Mouse (Mus musculus) forebrain, embryonic 15.5 days (tissue): ENCODE measurements around the gene Calcr. TPM values are rescaled to one million over a fixed set of nuclear protein-coding genes. Genes with fewer than 3 reads are reported as not detected.
"Not testable (repeated sequence)": the region's sequence is repeated elsewhere in the genome, so short reads cannot be mapped to it uniquely, and the experiment has no call there.

Source experiments
- ATAC-seq: fragments of 200-750 bp; cut with Nextera tagmentation; replicated peaks from 2 replicates; pipeline ENCODE4 v1.8.0; 2017; ENCODE audit warnings: mild to moderate bottlenecking, moderate TSS enrichment, moderate library complexity
- H3K27ac ChIP-seq: fragments of 300-500 bp; sonication (generic); replicated peaks from 2 replicates; pipeline ENCODE4 v1.5.1; 2015; ENCODE audit warnings: mild to moderate bottlenecking, inconsistent platforms
- H3K27me3 ChIP-seq: fragments of 300-500 bp; sonication (generic); 2 replicates; pipeline ENCODE4 v1.6.1; 2015; ENCODE audit warnings: inconsistent platforms
- H3K36me3 ChIP-seq: fragments of 300-500 bp; sonication (generic); 2 replicates; pipeline ENCODE4 v1.6.1; 2015; ENCODE audit warnings: mild to moderate bottlenecking, inconsistent platforms
- H3K4me1 ChIP-seq: fragments of 300-500 bp; sonication (generic); 2 replicates; pipeline ENCODE4 v1.6.1; 2015; ENCODE audit warnings: inconsistent platforms
- H3K4me2 ChIP-seq: fragments of 300-500 bp; sonication (generic); replicated peaks from 2 replicates; pipeline ENCODE4 v1.6.1; 2015; ENCODE audit warnings: mild to moderate bottlenecking, inconsistent platforms
- H3K4me3 ChIP-seq: fragments of 300-500 bp; sonication (generic); 2 replicates; pipeline ENCODE4 v1.5.1; 2015; ENCODE audit warnings: mild to moderate bottlenecking, inconsistent platforms
- H3K9ac ChIP-seq: fragments of 300-500 bp; sonication (generic); replicated peaks from 2 replicates; pipeline ENCODE4 v1.6.1; 2015; ENCODE audit warnings: mild to moderate bottlenecking, inconsistent platforms
- H3K9me3 ChIP-seq: fragments of 300-500 bp; sonication (generic); 2 replicates; pipeline ENCODE4 v1.6.1; 2016; ENCODE audit warnings: inconsistent platforms
- WGBS: fragments of 180-500 bp; shearing (Covaris S2); methylation state at CpG from one replicate; pipeline ENCODE4 v1.1.7; 2015; ENCODE audit warnings: mixed read lengths; 5-methylcytosine and 5-hydroxymethylcytosine counted together
- polyA plus RNA-seq: library from polyadenylated mRNA; unstranded; fragments of >200 nt; fragmentation: Nextera tagmentation; extraction: Ambion mirVana; gene quantifications from 2 replicates; pipeline ENCODE4 v1.2.1, GENCODE M21; 2015

Gene Calcr
- 1.6 and 2.7 TPM in 2 replicates for polyA plus RNA-seq

DNA sequence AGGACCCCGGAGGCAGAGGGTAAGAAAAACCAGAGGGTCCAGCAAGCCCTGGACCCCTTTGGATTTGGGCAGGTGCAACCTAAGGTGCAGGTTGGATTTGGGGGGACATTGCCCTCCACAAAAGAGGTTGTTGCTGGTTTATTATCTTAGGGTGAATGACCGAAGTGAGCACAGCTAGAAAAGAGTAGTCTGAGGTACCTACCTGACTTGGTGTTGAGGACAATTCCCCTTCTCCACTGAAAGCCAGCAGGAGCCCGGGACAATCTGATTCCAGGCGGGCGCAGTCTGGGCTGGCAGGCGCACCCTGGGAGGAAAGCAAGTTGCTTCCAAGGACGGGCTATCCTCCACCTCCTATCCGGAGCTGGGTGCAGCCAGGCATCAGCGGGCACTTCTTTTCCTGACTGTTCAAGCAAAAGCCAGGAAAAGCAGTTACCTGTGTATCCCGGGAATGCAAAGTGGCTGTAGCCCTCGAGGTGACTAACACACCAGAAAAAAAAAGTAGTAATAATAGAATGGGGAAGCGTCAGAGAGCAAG, at the start of gene Calcr:
Gene Calcr (minus strand): TSS at position 485 of the 535 bp plus-strand sequence.
- Histone ChIP-seq H3K9me3 (no peaks in the 10 kb centered on the region), H3K27me3 (peaks cover 45% of the 10 kb centered on the region), H3K36me3 (no peaks in the 10 kb centered on the region), H3K4me3 (peak within 1 kb of the TSS; percentile 46), H3K4me1 (peaks cover 8% of the 10 kb centered on the region), H3K9ac (0 out of 2 replicates have a peak within 1 kb of the TSS, but pooled peaks have one; percentile 14), H3K27ac (no peak within 1 kb of the TSS), H3K4me2 (peak within 1 kb of the TSS; percentile 87)
- WGBS = 2% methylated on average over 12 of the region's 12 CpGs
- ATAC-seq = no peak; the same call in 1 of the 2 replicates

GRCm38 (mm10) chr6:3767485-3767884, 3.0 kb upstream of the Calcr start:
- H3K9me3 ChIP-seq = no peaks in the 10 kb centered on the region
- no peak overlapping the region for H3K4me2 ChIP-seq
- no peaks in the 10 kb centered on the region for H3K36me3 ChIP-seq
- H3K4me3 ChIP-seq = no peak overlapping the region
- ATAC-seq = no peak
- 87% methylated on average over 2 of the region's 2 CpGs for WGBS
- H3K27me3 ChIP-seq = peaks cover 34% of the 10 kb centered on the region
- H3K27ac ChIP-seq = no peak overlapping the region
- peaks cover 8% of the 10 kb centered on the region for H3K4me1 ChIP-seq
- H3K9ac ChIP-seq = no peak overlapping the region

DNA sequence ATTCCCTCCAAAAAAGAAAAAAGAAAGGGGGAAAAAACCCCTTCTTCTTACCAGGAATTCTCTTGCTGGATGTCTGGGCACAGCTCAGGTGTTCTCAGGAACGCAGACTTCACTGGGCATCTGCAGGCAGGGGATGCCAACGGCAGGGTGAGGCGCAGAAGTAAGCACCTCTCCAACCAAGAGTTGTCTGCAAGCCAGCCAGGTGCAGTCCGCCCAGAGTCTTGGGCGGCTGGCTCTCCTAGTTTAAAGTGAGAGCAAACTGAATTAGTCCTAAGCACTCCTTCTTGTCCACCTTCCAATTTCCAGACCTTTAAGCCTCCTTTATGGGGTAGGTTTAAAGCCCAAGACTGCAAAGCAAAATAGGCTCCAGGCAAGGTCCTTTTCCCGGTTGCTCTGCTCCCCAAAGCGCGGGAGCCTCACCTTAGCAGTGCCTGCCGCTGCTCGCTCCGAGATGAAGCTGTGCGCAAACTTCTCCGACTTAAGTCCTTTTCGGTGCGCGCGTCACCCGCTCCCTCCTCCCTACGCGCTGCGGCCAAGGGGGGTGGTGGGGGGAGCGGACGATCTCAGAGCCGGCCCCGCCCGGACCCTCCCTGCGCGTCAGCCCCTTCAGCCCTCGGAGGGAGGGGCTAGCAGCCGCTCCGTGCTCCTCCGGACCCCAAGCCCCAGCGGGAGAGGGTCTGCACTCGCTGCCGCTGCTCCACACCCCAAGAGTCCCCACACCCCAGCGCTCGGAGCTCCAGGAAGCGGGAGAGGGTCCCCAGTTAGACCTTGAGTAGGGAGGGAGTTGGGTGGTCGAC, 1.1 kb downstream of the Calcr start:
- ATAC-seq = peak; percentile 53; the same call in 1 of the 2 replicates
- H3K4me3 ChIP-seq = peak overlapping the region; percentile 46
- peaks cover 45% of the 10 kb centered on the region for H3K27me3 ChIP-seq
- H3K9me3 ChIP-seq = no peaks in the 10 kb centered on the region
- under 1% methylated on average over 39 of the region's 39 CpGs for WGBS
- peaks cover 8% of the 10 kb centered on the region for H3K4me1 ChIP-seq
- H3K36me3 ChIP-seq = no peaks in the 10 kb centered on the region
- H3K27ac ChIP-seq = no peak overlapping the region
- H3K9ac ChIP-seq = 0 out of 2 replicates have a peak overlapping the region, but pooled peaks have one; percentile 14
- peak overlapping the region; percentile 87 for H3K4me2 ChIP-seq

DNA sequence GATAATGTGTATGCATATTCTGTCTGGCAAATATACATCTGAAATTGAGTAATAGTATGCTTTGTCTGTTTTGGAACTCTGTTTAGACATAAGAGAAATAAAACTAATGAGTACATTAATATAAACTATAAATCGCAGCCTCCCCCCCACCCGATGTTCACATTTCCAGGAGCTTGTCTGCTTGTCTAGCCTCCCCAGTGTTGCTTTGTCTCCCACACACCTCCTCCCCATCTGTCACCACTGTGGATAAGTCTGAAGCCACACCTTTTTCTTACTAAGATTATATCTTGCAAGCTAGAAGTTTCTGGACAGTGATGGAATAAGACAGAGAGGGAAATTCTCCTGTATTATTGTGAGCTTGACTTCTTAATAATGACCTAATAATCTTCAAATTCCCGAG, 12.9 kb downstream of the Calcr start:
- no peaks in the 10 kb centered on the region for H3K4me1 ChIP-seq
- H3K4me2 ChIP-seq = no peak overlapping the region
- H3K4me3 ChIP-seq = no peak overlapping the region
- 86% methylated on average over 3 of the region's 3 CpGs for WGBS
- no peaks in the 10 kb centered on the region for H3K9me3 ChIP-seq
- no peaks in the 10 kb centered on the region for H3K27me3 ChIP-seq
- no peak overlapping the region for H3K9ac ChIP-seq
- no peak overlapping the region for H3K27ac ChIP-seq
- no peaks in the 10 kb centered on the region for H3K36me3 ChIP-seq
- no peak for ATAC-seq

DNA sequence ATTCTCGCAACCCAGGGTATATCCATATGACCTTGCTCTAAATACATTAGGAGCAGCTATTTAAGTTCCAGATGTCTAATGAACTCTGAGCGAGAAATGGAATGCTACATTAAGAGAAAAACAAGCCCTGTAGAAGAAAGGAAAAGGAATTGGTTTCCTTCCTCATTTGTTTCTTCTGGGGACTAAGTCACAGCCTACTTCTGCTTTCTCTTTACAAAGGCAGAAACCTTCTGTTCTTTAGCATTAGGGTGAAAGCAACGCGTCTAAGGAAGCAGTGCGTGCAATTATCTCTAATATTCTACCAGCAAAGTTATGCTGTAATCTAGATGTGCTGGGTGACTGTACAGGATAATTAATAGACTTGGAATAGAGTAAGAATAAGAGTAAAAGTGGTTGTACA, 14.9 kb downstream of the Calcr start:
- WGBS = 84% methylated on average over 5 of the region's 5 CpGs
- no peak overlapping the region for H3K27ac ChIP-seq
- no peaks in the 10 kb centered on the region for H3K9me3 ChIP-seq
- no peaks in the 10 kb centered on the region for H3K36me3 ChIP-seq
- no peaks in the 10 kb centered on the region for H3K4me1 ChIP-seq
- H3K9ac ChIP-seq = no peak overlapping the region
- no peak overlapping the region for H3K4me2 ChIP-seq
- no peaks in the 10 kb centered on the region for H3K27me3 ChIP-seq
- no peak for ATAC-seq
- H3K4me3 ChIP-seq = no peak overlapping the region

GRCm38 (mm10) chr6:3745546-3745945, 19.0 kb downstream of the Calcr start:
- Histone ChIP-seq H3K9ac (no peak overlapping the region), H3K27ac (no peak overlapping the region), H3K27me3 (no peaks in the 10 kb centered on the region), H3K4me3 (no peak overlapping the region), H3K36me3 (no peaks in the 10 kb centered on the region), H3K9me3 (no peaks in the 10 kb centered on the region), H3K4me1 (no peaks in the 10 kb centered on the region), H3K4me2 (no peak overlapping the region)
- WGBS = 23% methylated on average over 2 of the region's 2 CpGs
- ATAC-seq = no peak

DNA sequence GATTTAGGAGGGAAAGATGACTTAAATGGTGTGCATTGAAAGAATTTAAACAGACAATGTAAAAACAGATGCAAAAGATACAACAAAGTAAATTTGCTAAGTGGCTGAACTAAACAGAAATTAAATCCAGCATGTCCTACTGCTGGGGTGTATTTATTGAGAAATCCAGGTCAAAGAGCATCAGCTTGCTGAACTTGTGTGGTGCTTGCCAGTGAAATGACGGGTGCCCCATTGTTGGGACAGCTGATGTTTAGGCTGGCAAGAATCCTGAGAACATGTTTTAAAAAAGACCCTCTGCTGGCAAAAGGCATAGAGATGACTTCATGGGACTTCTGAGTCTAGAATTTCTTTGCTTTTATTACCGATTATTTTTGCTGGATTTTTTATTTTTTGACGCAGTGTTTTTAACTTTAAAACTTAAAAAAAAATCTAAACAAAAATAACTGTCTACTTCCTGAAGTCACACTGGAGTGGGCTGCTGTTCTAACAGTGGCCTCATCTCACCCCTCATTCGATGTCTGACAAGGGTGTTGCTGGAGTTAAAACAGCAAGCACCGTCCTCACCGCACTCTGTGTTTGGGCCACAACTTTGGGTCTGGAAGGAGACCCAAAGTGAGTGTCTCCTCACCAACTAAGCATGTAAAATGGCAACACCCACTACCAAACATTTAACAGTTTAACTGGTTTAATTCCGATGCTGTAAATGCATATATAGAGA, 22.4 kb downstream of the Calcr start:
- Histone ChIP-seq H3K4me2 (no peak overlapping the region), H3K27me3 (no peaks in the 10 kb centered on the region), H3K27ac (no peak overlapping the region), H3K4me3 (no peak overlapping the region), H3K4me1 (no peaks in the 10 kb centered on the region), H3K36me3 (no peaks in the 10 kb centered on the region), H3K9me3 (no peaks in the 10 kb centered on the region), H3K9ac (no peak overlapping the region)
- WGBS = 75% methylated on average over 7 of the region's 7 CpGs
- ATAC-seq = no peak

- H3K9me3 ChIP-seq = no peaks in the 10 kb centered on the region
- no peak overlapping the region for H3K27ac ChIP-seq
- no peak for ATAC-seq
- no peaks in the 10 kb centered on the region for H3K4me1 ChIP-seq
- no peaks in the 10 kb centered on the region for H3K36me3 ChIP-seq
- H3K27me3 ChIP-seq = no peaks in the 10 kb centered on the region
- no peak overlapping the region for H3K9ac ChIP-seq
- no peak overlapping the region for H3K4me3 ChIP-seq
- no peak overlapping the region for H3K4me2 ChIP-seq
- WGBS = 63% methylated on average over 11 of the region's 11 CpGs
Observed at GRCm38 (mm10) chr6:3741296-3741695, 23.2 kb downstream of the Calcr start.

GRCm38 (mm10) chr6:3730246-3730867, 34.2 kb downstream of the Calcr start:
- no peaks in the 10 kb centered on the region for H3K27me3 ChIP-seq
- 48% methylated on average over 4 of the region's 4 CpGs for WGBS
- no peaks in the 10 kb centered on the region for H3K4me1 ChIP-seq
- no peak overlapping the region for H3K27ac ChIP-seq
- peak; percentile 71 for ATAC-seq
- H3K4me2 ChIP-seq = no peak overlapping the region
- H3K36me3 ChIP-seq = no peaks in the 10 kb centered on the region
- H3K9ac ChIP-seq = no peak overlapping the region
- H3K4me3 ChIP-seq = no peak overlapping the region
- no peaks in the 10 kb centered on the region for H3K9me3 ChIP-seq

DNA sequence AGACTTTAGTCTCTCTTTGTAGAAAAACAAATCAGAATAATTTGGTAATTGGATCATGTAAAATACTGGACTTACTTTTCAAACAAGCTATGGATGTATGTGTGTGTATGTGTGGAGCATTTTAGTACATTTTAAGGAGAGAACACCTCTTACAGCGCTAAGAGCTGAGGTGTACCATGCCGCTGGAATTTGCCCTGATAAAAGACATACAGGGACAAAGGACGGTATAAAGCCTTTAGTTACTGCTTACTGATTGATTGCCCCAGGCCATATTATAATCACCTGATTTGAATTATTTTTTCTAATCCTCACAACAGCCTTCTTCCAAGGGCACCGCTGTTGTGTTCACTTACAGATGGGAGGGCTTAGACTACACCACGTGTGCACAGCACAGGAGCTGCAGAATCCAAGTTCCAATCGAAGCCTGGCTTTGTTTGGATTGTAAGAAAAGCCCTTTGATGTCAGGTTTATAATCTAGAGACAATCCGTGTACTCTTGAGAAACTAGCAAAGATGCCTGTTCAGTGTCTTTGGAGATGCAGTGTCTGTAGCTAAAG, 76.3 kb downstream of the Calcr start:
- Histone ChIP-seq H3K9me3 (no peaks in the 10 kb centered on the region), H3K36me3 (no peaks in the 10 kb centered on the region), H3K4me3 (no peak overlapping the region), H3K9ac (no peak overlapping the region), H3K4me2 (no peak overlapping the region), H3K27me3 (no peaks in the 10 kb centered on the region), H3K4me1 (no peaks in the 10 kb centered on the region), H3K27ac (no peak overlapping the region)
- 33% methylated on average over 7 of the region's 7 CpGs for WGBS
- ATAC-seq = no peak

GRCm38 (mm10) chr6:3678286-3678685, 86.2 kb downstream of the Calcr start:
- not testable (repeated sequence) for H3K36me3 ChIP-seq, H3K9ac ChIP-seq, ATAC-seq, H3K4me3 ChIP-seq, H3K4me2 ChIP-seq, H3K4me1 ChIP-seq, H3K9me3 ChIP-seq, H3K27ac ChIP-seq, H3K27me3 ChIP-seq
- whole genome bisulfite sequencing = 4% methylated on average over 2 of the region's 2 CpGs

DNA sequence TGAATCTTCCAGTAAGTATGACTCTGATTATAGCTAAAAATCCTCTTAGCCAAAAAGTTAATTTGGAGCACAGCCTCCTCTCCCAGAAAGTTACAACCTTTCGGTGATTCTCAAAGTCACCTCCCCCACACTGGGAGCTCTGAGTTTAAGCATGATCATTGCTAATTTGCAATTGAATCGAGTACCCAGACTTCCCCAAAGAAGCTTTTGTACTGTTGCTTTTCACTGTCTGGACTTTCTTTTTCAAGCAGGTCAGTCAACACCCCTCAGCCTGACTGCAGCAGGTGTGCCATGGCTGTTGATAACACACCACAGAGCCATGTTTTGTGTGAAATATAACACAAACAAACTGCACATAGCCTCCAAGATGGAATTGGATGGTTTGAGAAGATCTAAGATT, 86.7 kb downstream of the Calcr start:
- no peaks in the 10 kb centered on the region for H3K36me3 ChIP-seq

More for the DNA sequence above, 86.7 kb downstream of the Calcr start:
- no peak overlapping the region for H3K9ac ChIP-seq
- no peak overlapping the region for H3K27ac ChIP-seq
- H3K4me1 ChIP-seq = no peaks in the 10 kb centered on the region
- H3K4me2 ChIP-seq = no peak overlapping the region
- 20% methylated on average over 2 of the region's 2 CpGs for WGBS
- H3K9me3 ChIP-seq = no peaks in the 10 kb centered on the region
- no peaks in the 10 kb centered on the region for H3K27me3 ChIP-seq
- H3K4me3 ChIP-seq = no peak overlapping the region
- ATAC-seq = no peak
